Mouse (Mus musculus): ENCODE data around the gene Kcna6.

- TF ChIP-seq POLR2A (IDR thresholded peaks at IDR 0.05; ENCODE audit: low read depth, low read length) (no peak), CTCF (IDR thresholded peaks at IDR 0.05; ENCODE audit: extremely low read depth, insufficient read length, insufficient replicate concordance, low read depth, low read length) (no peak)
Measured at GRCm38 (mm10) chr6:126685135-126685534, 55.3 kb downstream of the Kcna6 start.

All from small intestine, adult 2 months (tissue).